Mouse (Mus musculus) kidney, postnatal 0 days (tissue): ENCODE measurements around the gene Cnnm1. TPM values are rescaled to one million over a fixed set of nuclear protein-coding genes. Genes with fewer than 3 reads are reported as not detected.

Experiments
- ATAC-seq: fragments of 200-750 bp; cut with Nextera tagmentation; replicated peaks from 2 replicates; pipeline ENCODE4 v1.8.0; 2017; ENCODE audit warnings: low read depth, moderate number of reproducible peaks, moderate TSS enrichment, moderate library complexity; ENCODE audit not compliant: low FRiP score
- DNase-seq: peaks from one replicate; pipeline ENCODE4 v3.0.0-alpha.2; 2016; ENCODE audit warnings: low spot score
- H3K27ac ChIP-seq: fragments of 300-500 bp; sonication (generic); 2 replicates; pipeline ENCODE4 v1.5.1; 2014; ENCODE audit warnings: mild to moderate bottlenecking
- H3K27me3 ChIP-seq: fragments of 300-500 bp; sonication (generic); 2 replicates; pipeline ENCODE4 v1.6.1; 2014; ENCODE audit warnings: low read length, mixed read lengths; ENCODE audit not compliant: insufficient read depth
- H3K36me3 ChIP-seq: fragments of 300-500 bp; sonication (generic); 2 replicates; pipeline ENCODE4 v1.6.1; 2014; ENCODE audit warnings: low read length, mixed read lengths; ENCODE audit not compliant: insufficient read depth
- H3K4me1 ChIP-seq: fragments of 300-500 bp; sonication (generic); replicated peaks from 2 replicates; pipeline ENCODE4 v1.6.1; 2014; ENCODE audit warnings: antibody characterized with exemption, low read length, mixed read lengths; ENCODE audit not compliant: insufficient read depth
- H3K4me2 ChIP-seq: fragments of 300-500 bp; sonication (generic); 2 replicates; pipeline ENCODE4 v1.6.1; 2014; ENCODE audit warnings: mild to moderate bottlenecking, low read length, moderate library complexity, mixed read lengths
- H3K4me3 ChIP-seq: fragments of 300-500 bp; sonication (generic); replicated peaks from 2 replicates; pipeline ENCODE4 v1.5.1; 2014; ENCODE audit warnings: low read depth, low read length
- H3K9ac ChIP-seq: fragments of 300-500 bp; sonication (generic); 2 replicates; pipeline ENCODE4 v1.6.1; 2014; ENCODE audit warnings: low read depth, low read length
- H3K9me3 ChIP-seq: fragments of 300-500 bp; sonication (generic); replicated peaks from 2 replicates; pipeline ENCODE4 v1.6.1; 2016; ENCODE audit warnings: low read length, inconsistent platforms, mixed read lengths
- CTCF ChIP-seq: IDR thresholded peaks from 2 replicates; pipeline ENCODE4 v1.5.1; 2016; ENCODE audit warnings: antibody characterized with exemption, low read depth, mild to moderate bottlenecking, moderate library complexity
- WGBS: fragments of 180-500 bp; shearing (Covaris S2); extraction: QIAGEN DNeasy Blood & Tissue Kit; methylation state at CpG from one replicate; pipeline ENCODE4 v1.1.7; 2014; 5-methylcytosine and 5-hydroxymethylcytosine counted together
- polyA plus RNA-seq: library from polyadenylated mRNA; unstranded; fragments of >200 nt; fragmentation: Nextera tagmentation; extraction: Ambion mirVana; gene quantifications from 2 replicates; pipeline ENCODE4 v1.2.1, GENCODE M21; 2015

The Cnnm1 gene
- polyA plus RNA-seq: 0.62 and 1.2 TPM in 2 replicates

DNA sequence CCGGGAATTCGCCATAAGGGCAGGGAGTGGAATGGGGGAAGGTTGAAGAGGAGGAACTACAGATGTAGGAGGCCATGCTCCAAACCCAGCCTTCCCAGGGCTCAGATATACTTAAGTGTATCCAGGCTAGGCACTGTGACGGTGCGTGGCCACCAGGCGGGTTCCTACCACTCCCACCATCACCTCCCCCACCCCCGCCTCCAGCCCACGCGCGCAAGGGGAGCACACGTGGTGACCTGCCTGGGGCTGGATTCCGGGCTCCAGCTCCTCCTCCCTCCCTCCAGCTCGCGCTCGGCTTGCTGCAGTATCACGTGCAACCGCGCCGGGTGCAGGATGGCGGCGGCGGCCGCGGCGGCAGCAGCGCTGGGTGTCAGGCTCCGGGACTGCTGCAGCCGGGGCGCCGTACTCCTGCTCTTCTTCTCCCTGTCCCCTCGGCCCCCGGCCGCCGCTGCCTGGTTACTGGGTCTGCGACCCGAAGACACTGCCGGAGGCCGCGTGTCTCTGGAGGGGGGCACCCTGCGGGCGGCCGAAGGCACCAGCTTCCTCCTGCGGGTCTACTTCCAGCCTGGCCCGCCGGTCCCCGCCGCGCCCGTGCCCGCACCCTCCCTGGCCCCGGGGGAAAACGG, at the start of gene Cnnm1:
Gene Cnnm1 (plus strand): TSS at position 325 of the 626 bp plus-strand sequence.
- ATAC-seq (peak; percentile 63), DNase-seq (peak; percentile 45)
- Histone ChIP-seq H3K27ac (no peak within 1 kb of the TSS), H3K27me3 (peaks cover 37% of the 10 kb centered on the region), H3K4me1 (peaks cover 9% of the 10 kb centered on the region; the same call in 1 of the 2 replicates), H3K9ac (0 out of 2 replicates have a peak within 1 kb of the TSS, but pooled peaks have one; percentile 37), H3K36me3 (no peaks in the 10 kb centered on the region), H3K4me2 (peak within 1 kb of the TSS; percentile 95), H3K9me3 (no peaks in the 10 kb centered on the region), H3K4me3 (peak within 1 kb of the TSS; percentile 54)
- no peak for TF ChIP-seq CTCF
- whole genome bisulfite sequencing: 2% methylated on average over 36 of the region's 51 CpGs

GRCm38 (mm10) chr19:43396327-43396726, 43.9 kb upstream of the Cnnm1 start:
- WGBS: 2% methylated on average over 4 of the region's 4 CpGs
- no peak overlapping the region for H3K27ac ChIP-seq
- ATAC-seq (no peak), DNase-seq (peak; percentile 80)
- no peaks in the 10 kb centered on the region for H3K9me3 ChIP-seq
- no peaks in the 10 kb centered on the region for H3K27me3 ChIP-seq
- TF ChIP-seq CTCF: peak; percentile 85
- no peak overlapping the region for H3K4me3 ChIP-seq
- H3K36me3 ChIP-seq: no peaks in the 10 kb centered on the region
- no peak overlapping the region for H3K9ac ChIP-seq
- H3K4me2 ChIP-seq: no peak overlapping the region
- H3K4me1 ChIP-seq: no peaks in the 10 kb centered on the region

DNA sequence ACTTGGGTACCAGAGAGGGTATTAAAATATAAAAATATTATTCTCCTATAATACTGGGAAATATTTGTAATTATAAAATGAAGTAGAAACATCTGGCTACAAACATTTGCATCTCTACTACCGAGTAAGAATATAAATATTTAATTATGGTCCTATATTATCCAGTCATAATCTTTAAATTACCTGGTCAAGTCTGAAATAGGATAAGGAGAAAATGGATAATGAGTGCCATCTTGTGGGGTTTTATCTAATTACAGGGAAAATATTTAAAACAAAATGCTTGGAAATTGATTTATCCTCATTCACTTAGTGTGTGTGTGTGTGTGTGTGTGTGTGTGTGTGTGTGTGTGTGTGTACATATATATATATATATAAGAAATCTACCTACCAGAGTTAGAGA, 33.1 kb upstream of the Cnnm1 start:
- ATAC-seq: no peak
- H3K9me3 ChIP-seq: no peaks in the 10 kb centered on the region
- no peak overlapping the region for H3K27ac ChIP-seq
- no peaks in the 10 kb centered on the region for H3K4me1 ChIP-seq
- no peak overlapping the region for H3K4me3 ChIP-seq
- H3K36me3 ChIP-seq: no peaks in the 10 kb centered on the region
- H3K27me3 ChIP-seq: no peaks in the 10 kb centered on the region
- TF ChIP-seq CTCF: peak; percentile 44
- no peak overlapping the region for H3K9ac ChIP-seq
- DNase-seq: no peak
- H3K4me2 ChIP-seq: no peak overlapping the region
- 28% methylated on average over 1 of the region's 1 CpGs for WGBS

- Histone ChIP-seq H3K4me2 (no peak overlapping the region), H3K36me3 (no peaks in the 10 kb centered on the region), H3K27ac (no peak overlapping the region), H3K9me3 (no peaks in the 10 kb centered on the region), H3K27me3 (no peaks in the 10 kb centered on the region), H3K9ac (no peak overlapping the region), H3K4me3 (no peak overlapping the region), H3K4me1 (no peaks in the 10 kb centered on the region)
- DNase-seq: no peak
- no peak for ATAC-seq
- no peak for TF ChIP-seq CTCF
- 70% methylated on average over 2 of the region's 2 CpGs for WGBS
Measured at GRCm38 (mm10) chr19:43415565-43415964, 24.7 kb upstream of the Cnnm1 start.

DNA sequence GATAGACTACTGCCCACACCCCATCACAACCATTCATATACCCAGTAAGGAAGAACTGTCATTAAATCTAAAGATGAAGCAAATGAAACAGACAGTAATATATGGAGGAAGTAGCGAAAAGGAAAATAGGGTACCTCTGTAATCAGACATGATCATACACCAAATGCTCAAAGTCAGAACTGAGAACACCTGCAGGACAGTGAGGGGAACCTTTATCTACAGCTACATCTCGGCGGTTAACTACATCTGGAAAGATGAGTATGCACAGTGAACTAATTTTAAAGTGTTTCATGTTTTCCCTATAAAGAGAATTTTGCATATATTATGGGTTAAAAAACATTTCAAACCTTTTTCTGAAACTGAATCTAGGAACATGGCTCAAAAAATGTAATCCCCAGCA, 19.7 kb upstream of the Cnnm1 start:
- Histone ChIP-seq H3K27ac (no peak overlapping the region), H3K4me1 (no peaks in the 10 kb centered on the region), H3K9ac (no peak overlapping the region), H3K4me2 (no peak overlapping the region), H3K36me3 (no peaks in the 10 kb centered on the region), H3K27me3 (no peaks in the 10 kb centered on the region), H3K9me3 (no peaks in the 10 kb centered on the region), H3K4me3 (no peak overlapping the region)
- no peak for ATAC-seq
- TF ChIP-seq CTCF: no peak
- WGBS: 81% methylated on average over 3 of the region's 3 CpGs
- no peak for DNase-seq

- no peaks in the 10 kb centered on the region for H3K36me3 ChIP-seq
- H3K27ac ChIP-seq: no peak overlapping the region
- WGBS: 80% methylated on average over 2 of the region's 2 CpGs
- ATAC-seq (no peak), DNase-seq (no peak)
- no peaks in the 10 kb centered on the region for H3K4me1 ChIP-seq
- H3K9me3 ChIP-seq: no peaks in the 10 kb centered on the region
- no peaks in the 10 kb centered on the region for H3K27me3 ChIP-seq
- no peak overlapping the region for H3K9ac ChIP-seq
- H3K4me3 ChIP-seq: no peak overlapping the region
- TF ChIP-seq CTCF: no peak
- H3K4me2 ChIP-seq: no peak overlapping the region
Measured at GRCm38 (mm10) chr19:43424082-43424481, 16.2 kb upstream of the Cnnm1 start.
